Mouse (Mus musculus): ENCODE measurements around the gene Gm49416. TPM values are rescaled to one million over a fixed set of nuclear protein-coding genes. Genes with fewer than 3 reads are reported as not detected.

Gene Gm49416
- total RNA-seq (2023; ENCODE audit: inconsistent age): 3.4 to 6.4 TPM in 2 of 4 replicates, not detected in the others

DNA sequence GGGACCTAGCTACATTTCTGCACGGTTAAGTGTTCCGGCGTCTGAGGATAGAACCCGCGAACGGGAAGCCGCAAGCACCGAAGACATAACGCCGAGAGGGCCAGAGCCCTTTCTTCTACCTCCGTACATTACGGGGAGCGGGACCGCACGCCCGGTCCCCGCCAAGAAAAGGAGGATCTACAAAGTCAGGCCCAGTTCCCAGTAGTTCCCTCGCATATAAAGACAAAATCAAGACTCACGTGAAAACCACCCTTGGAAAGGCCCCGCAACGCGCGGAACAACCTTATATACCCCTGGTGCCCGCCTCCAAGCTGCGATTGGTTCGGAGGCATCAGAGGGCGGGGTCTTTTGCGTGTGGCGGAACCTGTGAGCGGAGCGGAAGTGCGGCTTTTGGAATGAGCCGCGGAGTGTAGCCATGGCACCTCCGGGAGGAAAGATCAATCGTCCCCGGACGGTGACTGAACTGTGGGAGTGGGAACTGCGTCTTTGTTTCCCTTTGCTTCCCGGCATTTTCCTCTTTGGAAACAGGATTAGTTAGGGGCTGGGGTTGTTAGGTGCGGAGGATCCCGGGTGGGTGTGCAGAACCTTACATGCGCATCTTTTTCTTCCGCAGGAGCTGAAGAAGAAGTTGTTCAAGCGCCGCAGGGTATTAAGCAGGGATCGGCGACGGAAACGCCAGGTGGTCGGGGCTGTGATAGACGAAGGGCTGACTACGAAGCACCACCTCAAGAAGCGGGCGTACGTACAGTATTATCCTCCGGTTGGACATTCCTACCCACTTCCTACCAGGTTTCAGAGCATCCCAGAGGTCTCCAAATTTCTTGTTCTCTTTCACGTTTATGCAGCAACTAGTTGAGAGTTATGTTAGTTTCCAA is at the start of gene Gm49416, which contains the start of gene 1810009A15Rik:
Gm49416 (plus strand) TSS at position 416 of the 875 bp plus-strand sequence.
1810009A15Rik (plus strand) TSS at position 343 of the 875 bp plus-strand sequence.

DNA sequence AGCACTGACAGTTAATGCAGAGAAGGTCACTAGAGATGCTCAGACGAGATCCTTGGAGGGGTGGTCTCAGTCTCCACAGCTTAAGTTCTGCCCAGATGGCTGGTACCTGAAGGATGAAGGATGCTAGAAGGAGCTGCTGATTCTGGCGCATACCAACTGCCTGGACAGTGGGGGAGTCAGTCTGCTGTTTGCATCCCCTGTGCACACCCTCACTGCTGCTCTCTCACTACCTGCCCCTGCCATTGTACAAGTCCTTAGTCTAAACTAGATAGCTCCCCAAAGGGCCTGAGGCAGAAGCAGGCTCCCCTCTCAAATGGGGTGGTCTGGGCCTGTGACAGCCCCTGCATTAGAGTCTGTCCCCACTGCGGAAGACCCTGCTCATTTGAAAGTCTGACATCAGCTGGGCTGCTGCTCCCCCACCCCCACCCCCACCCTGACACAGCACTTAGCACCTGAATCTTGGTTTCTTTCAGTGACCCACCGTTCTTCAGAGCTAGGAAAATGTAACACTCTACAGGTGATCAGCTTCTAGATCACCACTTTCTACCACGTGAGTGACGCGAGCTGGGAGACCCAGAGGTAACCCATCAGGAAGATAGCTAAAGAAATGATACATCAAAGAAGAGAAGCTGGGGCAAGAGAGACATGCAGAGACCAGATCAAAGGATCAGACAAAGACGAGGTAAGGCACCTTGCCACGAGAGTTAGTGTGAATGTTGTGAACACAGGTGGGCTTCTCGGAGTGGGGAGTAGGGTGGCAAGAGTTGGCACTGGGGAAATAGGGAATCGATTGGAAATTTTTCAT is 49.4 kb upstream of the Gm49416 start, which contains the start of gene Gng3:
Gng3 (minus strand) TSS at position 92 of the 805 bp plus-strand sequence.

DNA sequence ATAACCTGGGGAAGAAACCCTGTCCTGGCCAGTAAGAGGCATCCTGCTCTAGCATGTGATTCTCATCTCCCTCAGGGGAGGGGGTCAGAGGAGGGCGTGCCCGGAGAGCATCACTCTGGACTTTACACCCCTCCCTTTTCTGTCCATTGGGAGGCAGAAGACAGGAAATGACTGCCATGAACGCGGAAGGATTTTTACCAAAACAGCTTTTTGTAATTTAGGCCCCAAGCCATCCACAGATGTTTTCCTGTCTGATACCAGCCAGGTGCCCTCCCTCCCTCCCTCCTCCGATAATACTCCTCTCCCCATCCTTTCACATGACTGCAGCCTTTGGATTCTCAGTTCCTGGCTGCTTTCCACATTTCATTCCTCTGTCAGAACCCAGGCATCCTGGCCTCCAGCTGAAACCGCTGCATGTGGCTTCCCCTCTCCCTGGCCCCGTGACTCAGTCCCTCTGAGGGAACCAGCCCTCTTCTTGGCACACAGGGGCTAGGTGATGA is 38.3 kb upstream of the Gm49416 start, which contains the start of gene Lrrn4cl:
Lrrn4cl (plus strand) TSS at position 367 of the 500 bp plus-strand sequence.

GRCm38 (mm10) chr19:8871267-8872186 is 17.2 kb upstream of the Gm49416 start, which contains the start of gene Ubxn1:
Gene Ubxn1 (plus strand): TSS chr19:8871496.

DNA sequence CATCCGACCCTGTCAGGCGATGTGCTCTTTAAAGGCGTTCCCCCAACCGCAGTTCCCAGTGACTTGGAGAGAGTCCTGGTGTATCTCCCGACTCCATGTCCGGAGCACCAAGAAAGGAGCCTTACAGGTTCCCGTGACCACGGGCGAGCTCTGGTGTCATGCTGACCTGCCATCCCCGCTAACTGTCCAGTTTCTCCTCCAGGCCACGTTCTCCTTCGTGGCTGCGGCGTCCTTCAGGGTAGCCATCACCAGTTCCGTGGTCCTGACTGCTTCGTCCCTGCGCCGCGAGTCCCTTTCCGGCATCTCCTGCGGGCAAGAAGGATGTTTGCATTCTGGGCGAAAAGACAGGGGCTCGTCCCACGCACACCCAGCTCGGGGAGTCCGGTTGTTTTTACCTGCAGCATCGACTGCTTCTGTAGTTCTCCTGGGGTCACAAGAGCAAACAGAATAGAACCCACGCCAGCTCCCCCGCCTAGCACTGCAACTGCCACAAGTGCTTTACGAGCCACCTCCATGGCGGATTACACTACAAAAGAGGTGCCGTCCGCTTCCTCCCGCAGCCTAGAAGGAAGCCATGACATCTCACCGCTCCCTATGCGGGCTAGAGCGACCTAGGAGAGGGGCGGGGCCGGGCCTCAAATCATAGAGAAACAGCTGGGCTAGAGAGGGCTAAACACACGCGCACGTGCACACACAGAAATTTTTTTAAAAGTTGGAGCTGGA is 8.3 kb upstream of the Gm49416 start, which contains the start of gene Uqcc3:
Uqcc3 (minus strand) TSS at position 613 of the 723 bp plus-strand sequence.

GRCm38 (mm10) chr19:8883616-8884015 is 5.1 kb upstream of the Gm49416 start, which contains the start of the genes Lbhd1 and Gm49403:
Gene Lbhd1 (plus strand): TSS chr19:8883732.
Gene Gm49403 (plus strand): TSS chr19:8883930.

DNA sequence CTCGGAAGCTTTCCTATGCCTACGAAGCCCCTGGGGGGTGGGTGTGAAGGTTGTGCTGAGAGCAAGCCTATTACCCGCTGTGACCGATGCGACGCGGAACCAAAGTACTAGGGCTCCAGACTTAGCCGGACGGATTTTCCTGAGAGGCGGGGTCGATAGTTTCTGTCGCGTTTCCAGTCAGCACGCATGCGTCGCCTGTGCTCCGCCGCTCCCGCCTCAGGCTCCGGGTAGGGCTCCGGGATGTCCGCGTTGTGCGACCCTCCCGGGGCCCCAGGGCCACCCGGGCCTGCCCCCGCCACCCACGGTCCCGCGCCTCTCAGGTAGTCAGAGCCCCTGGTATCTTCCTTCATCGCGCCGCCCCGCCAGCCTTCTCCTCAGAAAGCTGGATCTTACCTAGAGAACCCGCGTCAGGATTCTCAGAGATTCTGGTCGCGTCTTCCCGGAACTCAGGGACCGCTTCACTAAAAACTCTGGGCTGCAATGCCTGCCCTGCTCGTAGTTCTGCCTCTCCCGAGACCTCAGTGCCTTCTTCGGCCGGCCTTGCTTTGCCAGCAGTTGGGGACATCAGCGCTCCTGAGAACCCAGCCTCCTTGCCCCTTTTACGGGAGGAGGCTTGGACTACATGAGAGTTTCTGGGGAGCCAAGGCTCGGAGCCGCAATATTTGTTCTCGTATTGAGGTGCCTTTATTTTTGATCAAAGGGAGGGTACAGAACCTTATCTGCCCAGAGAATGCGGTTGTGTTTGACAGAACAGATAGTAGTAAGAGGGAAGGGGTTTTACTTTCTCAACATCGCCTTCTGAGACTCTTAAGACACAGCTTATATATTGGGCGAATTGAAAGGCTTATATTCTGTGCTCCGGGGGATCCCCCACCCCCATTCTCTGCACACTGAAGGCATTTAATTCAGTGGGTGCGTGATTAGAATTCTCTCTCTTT is 4.4 kb downstream of the Gm49416 start, which contains the start of gene Ints5:
Ints5 (plus strand) TSS at position 177 of the 938 bp plus-strand sequence.

DNA sequence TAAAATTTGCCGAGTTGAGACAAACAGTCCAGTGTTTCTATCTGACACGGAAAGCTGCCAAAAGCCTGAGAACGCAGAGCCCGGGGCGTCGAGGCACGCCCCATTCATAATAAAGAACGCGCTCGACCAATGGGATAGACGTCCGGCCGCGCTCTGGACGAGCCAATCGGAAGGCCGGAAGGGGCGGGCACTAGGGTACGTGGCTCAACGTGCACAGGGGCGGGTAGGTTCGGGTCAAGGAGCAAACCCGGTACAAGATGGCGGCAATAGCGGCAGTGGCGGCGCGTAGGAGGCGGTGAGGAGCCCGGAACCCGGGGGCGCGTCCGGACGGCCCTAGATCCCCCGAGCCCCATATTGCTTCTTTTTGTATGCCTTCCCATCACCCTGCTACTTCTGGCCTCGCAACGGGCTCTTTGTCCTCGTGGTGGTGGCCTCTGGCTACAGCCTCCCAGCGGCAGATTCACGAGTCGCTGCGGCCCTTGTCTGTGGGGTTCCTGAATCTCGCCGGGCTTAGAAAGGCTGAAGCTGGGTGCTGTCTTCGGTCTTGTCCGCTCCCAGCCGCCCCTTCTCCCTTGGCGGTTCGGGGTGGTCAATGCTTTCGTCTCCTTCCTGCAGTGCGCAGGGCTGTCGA is 9.3 kb downstream of the Gm49416 start, which contains the start of gene Ganab:
Ganab (plus strand) TSS at position 207 of the 631 bp plus-strand sequence.

GRCm38 (mm10) chr19:8920073-8920736 is 31.5 kb downstream of the Gm49416 start, which contains the start of gene B3gat3:
Gene B3gat3 (plus strand): TSS chr19:8920374.

DNA sequence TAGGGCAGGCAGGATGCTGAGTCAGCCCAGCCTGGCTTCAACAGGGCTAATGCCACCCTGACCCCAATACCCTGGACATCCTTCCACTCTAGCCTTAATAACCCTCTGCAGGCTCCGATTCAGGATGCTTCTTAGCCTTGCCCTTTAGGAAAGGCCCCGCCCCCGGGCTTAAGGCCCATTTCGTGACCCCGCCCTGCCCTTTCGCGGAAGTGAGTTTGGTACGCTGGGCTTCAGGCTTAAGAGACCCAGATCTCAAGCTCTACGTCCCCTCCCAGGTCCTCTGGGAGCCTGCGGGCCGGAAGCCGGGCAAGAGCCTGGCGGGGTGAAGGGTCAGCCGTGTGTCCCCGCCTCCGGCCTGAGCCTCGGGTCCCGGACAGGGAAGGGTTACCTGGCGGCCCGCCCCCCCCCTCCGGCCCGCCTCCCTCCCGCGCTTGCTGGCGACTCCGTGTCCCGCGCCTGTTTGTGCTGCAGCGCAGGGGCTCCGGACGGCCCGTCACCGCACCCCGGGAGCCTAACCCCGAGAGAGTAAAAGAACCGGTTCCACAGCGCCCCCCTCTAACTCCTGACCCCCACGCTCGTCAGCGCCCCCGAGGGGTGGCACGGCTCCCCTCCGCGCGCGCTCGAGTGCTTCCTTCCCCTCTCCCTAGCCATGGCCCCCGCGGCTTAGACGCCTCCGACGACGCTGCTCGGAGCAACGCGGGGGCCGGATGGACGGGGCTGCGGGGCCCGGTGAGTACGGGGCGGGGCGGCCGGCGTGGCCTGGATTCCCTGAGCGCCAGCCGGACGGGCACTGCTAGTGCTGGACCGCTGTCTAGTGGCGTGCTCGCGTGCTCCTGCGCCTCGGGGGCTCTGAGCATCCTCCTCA is 40.7 kb downstream of the Gm49416 start, which contains the start of the genes Rom1 and Eml3:
Rom1 (minus strand) TSS at position 133 of the 865 bp plus-strand sequence.
Eml3 (plus strand) TSS at position 329 of the 865 bp plus-strand sequence.

GRCm38 (mm10) chr19:8941515-8942217 is 52.9 kb downstream of the Gm49416 start, which contains the start of gene Mta2:
Gene Mta2 (plus strand): TSS chr19:8941875.

Other genes starting within 250 kb of the Gm49416 start
- gene Chrm1, start 225.1 kb upstream of the Gm49416 start, total RNA-seq (2023; ENCODE audit: inconsistent age): not detected in 4 replicates
- gene Slc3a2, start 165.6 kb upstream of the Gm49416 start, total RNA-seq (2023; ENCODE audit: inconsistent age): 215 to 230 TPM (median 221 TPM) in 4 replicates
- gene Wdr74, start 153.1 kb upstream of the Gm49416 start, total RNA-seq (2023; ENCODE audit: inconsistent age): 66.4 to 86.6 TPM (median 70.6 TPM) in 4 replicates
- gene 1700092M07Rik, start 148.2 kb upstream of the Gm49416 start, total RNA-seq (2023; ENCODE audit: inconsistent age): 4.2 to 4.8 TPM (median 4.5 TPM) in 4 replicates
- gene Stx5a, start 147.5 kb upstream of the Gm49416 start, total RNA-seq (2023; ENCODE audit: inconsistent age): 209 to 258 TPM (median 241 TPM) in 4 replicates
- 374 to 413 TPM (median 398 TPM) in 4 replicates for gene Nxf1, start 131.9 kb upstream of the Gm49416 start, total RNA-seq (2023; ENCODE audit: inconsistent age)
- 28.8 to 38.3 TPM (median 33.5 TPM) in 4 replicates for gene Tmem223, start 117.9 kb upstream of the Gm49416 start, total RNA-seq (2023; ENCODE audit: inconsistent age)
- 70.3 to 85.2 TPM (median 76.3 TPM) in 4 replicates for gene Tmem179b, start 114.5 kb upstream of the Gm49416 start, total RNA-seq (2023; ENCODE audit: inconsistent age)
- 18.7 to 25.0 TPM (median 24.5 TPM) in 4 replicates for gene Taf6l, start 102.5 kb upstream of the Gm49416 start, total RNA-seq (2023; ENCODE audit: inconsistent age)
- gene Polr2g, start 90.3 kb upstream of the Gm49416 start, total RNA-seq (2023; ENCODE audit: inconsistent age): 59.9 to 73.9 TPM (median 64.1 TPM) in 4 replicates
- 1.1 to 2.0 TPM (median 1.6 TPM) in 4 replicates for gene Zbtb3, start 86.4 kb upstream of the Gm49416 start, total RNA-seq (2023; ENCODE audit: inconsistent age)
- gene Ttc9c, start 69.6 kb upstream of the Gm49416 start, total RNA-seq (2023; ENCODE audit: inconsistent age): 29.7 to 34.2 TPM (median 31.8 TPM) in 4 replicates
- 114 to 120 TPM (median 118 TPM) in 4 replicates for gene Hnrnpul2, start 68.9 kb upstream of the Gm49416 start, total RNA-seq (2023; ENCODE audit: inconsistent age)
- gene AC129217.1, start 59.2 kb upstream of the Gm49416 start, total RNA-seq (2023; ENCODE audit: inconsistent age): 9.1 to 16.6 TPM (median 9.7 TPM) in 4 replicates
- gene Bscl2, start 51.5 kb upstream of the Gm49416 start, total RNA-seq (2023; ENCODE audit: inconsistent age): 46.7 to 50.3 TPM (median 48.0 TPM) in 4 replicates
- not detected in 4 replicates for gene Gng3, start 49.7 kb upstream of the Gm49416 start, total RNA-seq (2023; ENCODE audit: inconsistent age)
- 0.54 to 0.93 TPM (median 0.74 TPM) in 4 replicates for gene Lrrn4cl, start 38.2 kb upstream of the Gm49416 start, total RNA-seq (2023; ENCODE audit: inconsistent age)
- 131 to 153 TPM (median 146 TPM) in 4 replicates for gene Ubxn1, start 17.4 kb upstream of the Gm49416 start, total RNA-seq (2023; ENCODE audit: inconsistent age)
- 20.4 to 22.0 TPM (median 20.8 TPM) in 4 replicates for gene Uqcc3, start 8.0 kb upstream of the Gm49416 start, total RNA-seq (2023; ENCODE audit: inconsistent age)
- 5.8 to 25.1 TPM (median 14.5 TPM) in 4 replicates for gene Lbhd1, start 5.2 kb upstream of the Gm49416 start, total RNA-seq (2023; ENCODE audit: inconsistent age)
- not detected in 4 replicates for gene Gm49403, start 5.0 kb upstream of the Gm49416 start, total RNA-seq (2023; ENCODE audit: inconsistent age)
- gene 1810009A15Rik, start 73 bp upstream of the Gm49416 start, total RNA-seq (2023; ENCODE audit: inconsistent age): 37.3 to 46.2 TPM (median 41.3 TPM) in 4 replicates
- gene Ints5, start 4.1 kb downstream of the Gm49416 start, total RNA-seq (2023; ENCODE audit: inconsistent age): 17.3 to 21.1 TPM (median 20.2 TPM) in 4 replicates
- 154 to 162 TPM (median 156 TPM) in 4 replicates for gene Ganab, start 9.1 kb downstream of the Gm49416 start, total RNA-seq (2023; ENCODE audit: inconsistent age)
- gene B3gat3, start 31.4 kb downstream of the Gm49416 start, total RNA-seq (2023; ENCODE audit: inconsistent age): 64.7 to 70.7 TPM (median 65.6 TPM) in 4 replicates
- 3.7 to 4.9 TPM (median 4.3 TPM) in 4 replicates for gene Rom1, start 40.4 kb downstream of the Gm49416 start, total RNA-seq (2023; ENCODE audit: inconsistent age)
- 81.6 to 99.9 TPM (median 83.4 TPM) in 4 replicates for gene Eml3, start 40.6 kb downstream of the Gm49416 start, total RNA-seq (2023; ENCODE audit: inconsistent age)
- gene Mta2, start 52.9 kb downstream of the Gm49416 start, total RNA-seq (2023; ENCODE audit: inconsistent age): 194 to 213 TPM (median 202 TPM) in 4 replicates
- 41.4 to 46.3 TPM (median 43.1 TPM) in 4 replicates for gene Tut1, start 64.9 kb downstream of the Gm49416 start, total RNA-seq (2023; ENCODE audit: inconsistent age)
- gene Eef1g, start 78.1 kb downstream of the Gm49416 start, total RNA-seq (2023; ENCODE audit: inconsistent age): 498 to 534 TPM (median 511 TPM) in 4 replicates
- 110 to 155 TPM (median 141 TPM) in 4 replicates for gene Ahnak, start 100.4 kb downstream of the Gm49416 start, total RNA-seq (2023; ENCODE audit: inconsistent age)
- not detected in 4 replicates for gene Scgb1a1, start 199.0 kb downstream of the Gm49416 start, total RNA-seq (2023; ENCODE audit: inconsistent age)
- 22.6 to 36.7 TPM (median 30.9 TPM) in 4 replicates for gene Asrgl1, start 246.7 kb downstream of the Gm49416 start, total RNA-seq (2023; ENCODE audit: inconsistent age)

All from B cell, adult (primary cell).